Mouse (Mus musculus) spleen, adult 2 months (tissue): ENCODE measurements around the gene Gm42688. TPM values are rescaled to one million over a fixed set of nuclear protein-coding genes. Genes with fewer than 3 reads are reported as not detected.

ENCODE experiments used
- DNase-seq, 2 experiments: peaks; one replicate each; pipeline versions ENCODE4 v3.0.0 to v3.0.0-alpha.2; 2012 to 2021; ENCODE audit warnings: low spot score in 2 of 2, low read depth in 1 of 2
- H3K27ac ChIP-seq: fragments of 200-500 bp; 2 replicates; pipeline ENCODE4 v1.5.1; 2012; ENCODE audit warnings: low read length, inconsistent platforms; ENCODE audit not compliant: insufficient read depth
- H3K27me3 ChIP-seq: fragments of 200-500 bp; 2 replicates; pipeline ENCODE4 v1.6.1; 2012; ENCODE audit warnings: mild to moderate bottlenecking, moderate library complexity, low read length, inconsistent platforms; ENCODE audit not compliant: control insufficient read depth, insufficient read depth
- H3K36me3 ChIP-seq: fragments of 200-500 bp; 2 replicates; pipeline ENCODE4 v1.6.1; 2012; ENCODE audit warnings: mild to moderate bottlenecking, low read length, inconsistent platforms; ENCODE audit not compliant: control insufficient read depth, insufficient read depth
- H3K4me1 ChIP-seq: fragments of 200-500 bp; 2 replicates; pipeline ENCODE4 v1.6.1; 2011; ENCODE audit warnings: inconsistent platforms; ENCODE audit not compliant: control insufficient read depth, insufficient read depth, insufficient read length
- H3K4me3 ChIP-seq: fragments of 200-500 bp; 2 replicates; pipeline ENCODE4 v1.5.1; 2011; ENCODE audit warnings: mild to moderate bottlenecking, inconsistent platforms; ENCODE audit not compliant: insufficient read depth, insufficient read length; ENCODE audit errors: extremely low read depth
- CTCF ChIP-seq: fragments of 200-500 bp; IDR thresholded peaks from 2 replicates; pipeline ENCODE4 v1.5.1; 2011; ENCODE audit warnings: mild to moderate bottlenecking, inconsistent platforms; ENCODE audit not compliant: insufficient read depth, insufficient read length, insufficient replicate concordance; ENCODE audit errors: extremely low read depth
- POLR2A ChIP-seq: fragments of 200-500 bp; IDR thresholded peaks from 2 replicates; pipeline ENCODE4 v1.6.1; 2011; ENCODE audit warnings: low read depth, low read length, inconsistent platforms
- WGBS: fragments of 180-500 bp; shearing (Covaris S2); methylation state at CpG from one replicate; pipeline ENCODE4 v1.1.7; 2018; 5-methylcytosine and 5-hydroxymethylcytosine counted together
- polyA plus RNA-seq: library from polyadenylated mRNA; depleted of rRNA; stranded (reverse); fragments of >200 nt; gene quantifications from 2 replicates; pipeline ENCODE4 v1.2.3, GENCODE M21; 2012

Gene Gm42688
- polyA plus RNA-seq, 1 experiment, result 6.5 TPM

- Histone ChIP-seq H3K4me3 (peak overlapping the region; percentile 45; the same call in 1 of the 2 replicates), H3K27ac (peak overlapping the region; percentile 37), H3K27me3 (peaks cover 13% of the 10 kb centered on the region), H3K36me3 (no peaks in the 10 kb centered on the region), H3K4me1 (peaks cover 3% of the 10 kb centered on the region)
- no peak for TF ChIP-seq POLR2A
- no peak for TF ChIP-seq CTCF
- WGBS, result 2% methylated on average over 12 of the region's 12 CpGs
- no peak for DNase-seq
These were observed 36.1 kb downstream of the Gm42688 start for GRCm38 (mm10) chr6:83137576-83137950.

- Histone ChIP-seq H3K4me1 (peaks cover 3% of the 10 kb centered on the region), H3K36me3 (no peaks in the 10 kb centered on the region), H3K27me3 (peaks cover 13% of the 10 kb centered on the region), H3K27ac (no peak overlapping the region), H3K4me3 (no peak overlapping the region)
- 8% methylated on average over 11 of the region's 11 CpGs for WGBS
- TF ChIP-seq POLR2A (no peak), CTCF (no peak)
- no peak for DNase-seq
These were observed 36.6 kb downstream of the Gm42688 start for GRCm38 (mm10) chr6:83138056-83138455.

- Histone ChIP-seq H3K4me3 (no peak overlapping the region), H3K27me3 (peaks cover 13% of the 10 kb centered on the region), H3K36me3 (no peaks in the 10 kb centered on the region), H3K27ac (no peak overlapping the region), H3K4me1 (peaks cover 3% of the 10 kb centered on the region)
- no peak for DNase-seq
- WGBS, result 95% methylated on average over 8 of the region's 8 CpGs
- no peak for TF ChIP-seq POLR2A
- no peak for TF ChIP-seq CTCF
These were observed 38.6 kb downstream of the Gm42688 start for GRCm38 (mm10) chr6:83140044-83140443.

- Histone ChIP-seq H3K4me3 (no peak overlapping the region), H3K27ac (no peak overlapping the region), H3K36me3 (no peaks in the 10 kb centered on the region), H3K4me1 (peaks cover 3% of the 10 kb centered on the region), H3K27me3 (peaks cover 9% of the 10 kb centered on the region)
- 72% methylated on average over 4 of the region's 4 CpGs for WGBS
- TF ChIP-seq CTCF (no peak), POLR2A (no peak)
- no peak for DNase-seq
These were observed 40.2 kb downstream of the Gm42688 start for GRCm38 (mm10) chr6:83141636-83142035.

GRCm38 (mm10) chr6:83142211-83142731 lies 40.9 kb downstream of the Gm42688 start:
- WGBS, result 24% methylated on average over 41 of the region's 41 CpGs
- H3K27me3 ChIP-seq, result peaks cover 5% of the 10 kb centered on the region; the same call in 1 of the 2 replicates
- no peak for TF ChIP-seq CTCF
- TF ChIP-seq POLR2A, result no peak

GRCm38 (mm10) chr6:83142886-83143285 lies 41.5 kb downstream of the Gm42688 start:
- Histone ChIP-seq H3K4me3 (no peak overlapping the region), H3K36me3 (no peaks in the 10 kb centered on the region), H3K4me1 (peaks cover 2% of the 10 kb centered on the region; the same call in 1 of the 2 replicates), H3K27me3 (no peaks in the 10 kb centered on the region), H3K27ac (no peak overlapping the region)
- WGBS, result 74% methylated on average over 11 of the region's 11 CpGs
- TF ChIP-seq POLR2A, result no peak
- no peak for TF ChIP-seq CTCF
- no peak for DNase-seq

More at GRCm38 (mm10) chr6:83142211-83142731, 40.9 kb downstream of the Gm42688 start:
- DNase-seq, result no peak
- Histone ChIP-seq H3K36me3 (no peaks in the 10 kb centered on the region), H3K27ac (no peak overlapping the region), H3K4me1 (peaks cover 3% of the 10 kb centered on the region; the same call in 1 of the 2 replicates), H3K4me3 (no peak overlapping the region)

- TF ChIP-seq POLR2A (no peak), CTCF (no peak)
- 78% methylated on average over 2 of the region's 2 CpGs for WGBS
These were observed 43.8 kb downstream of the Gm42688 start for GRCm38 (mm10) chr6:83145209-83145608.

More at GRCm38 (mm10) chr6:83145209-83145608, 43.8 kb downstream of the Gm42688 start:
- no peak overlapping the region for H3K27ac ChIP-seq
- H3K4me3 ChIP-seq, result no peak overlapping the region
- H3K4me1 ChIP-seq, result no peaks in the 10 kb centered on the region
- DNase-seq, result no peak
- H3K36me3 ChIP-seq, result no peaks in the 10 kb centered on the region
- no peaks in the 10 kb centered on the region for H3K27me3 ChIP-seq
